28 mouse cellular contexts compared by ENCODE assay signal in the genomic region with DNA sequence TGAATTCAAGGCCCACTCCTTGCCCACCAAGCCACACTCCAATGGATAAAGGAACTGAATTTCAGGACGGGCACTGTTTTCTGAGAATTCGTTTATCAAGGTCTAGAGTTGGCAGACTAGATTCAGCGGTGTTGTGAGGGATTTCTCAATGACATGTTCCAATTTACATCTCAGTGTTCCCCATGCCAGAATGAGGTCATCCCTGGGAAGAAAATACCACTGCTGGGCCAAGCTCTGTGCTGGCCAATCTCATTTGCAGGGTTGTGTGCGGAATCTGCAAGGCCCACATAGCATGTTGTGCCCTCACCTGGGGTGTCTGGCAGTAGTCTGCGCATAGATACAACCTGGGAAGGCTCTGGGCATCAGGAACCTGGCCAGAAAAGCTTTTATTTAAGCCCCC. TPM values are rescaled to one million over a fixed set of nuclear protein-coding genes. Genes with fewer than 3 reads are reported as not detected.
DNase-seq lines count a peak whose midpoint lies in the region; ATAC-seq and TF ChIP-seq lines count a peak whose summit lies in the region.
"Had no signal": no experiment of that assay in that cellular context is flagged by ENCODE, and none has a peak within 500 bp of the region (broad histone marks: within the 10 kb centered on the region; RNA-seq: fewer than 3 reads in every experiment).

No protein-coding gene starts in this region.

- H3K27ac ChIP-seq in forebrain, embryonic 16.5 days (ENCODE audit: low read length) = no peak overlapping the region
- no peak overlapping the region for H3K27ac ChIP-seq in forebrain, embryonic 14.5 days (ENCODE audit: low read depth, low read length)
- H3K27ac ChIP-seq in gastrocnemius, adult 2 months = no peak overlapping the region
- no peak overlapping the region for H3K27ac ChIP-seq in hindbrain, embryonic 16.5 days (ENCODE audit: low read depth, low read length)
- no peak overlapping the region for H3K27ac ChIP-seq in hindbrain, embryonic 12.5 days
- H3K27ac ChIP-seq: embryonic facial prominence, embryonic 12.5 days; forebrain, embryonic 13.5 days; limb, embryonic 15.5 days; liver, embryonic 15.5 days; midbrain, embryonic 15.5 days had no signal

- H3K4me1 ChIP-seq in forebrain, embryonic 16.5 days (replicated peaks; ENCODE audit: control insufficient read depth, insufficient read depth, low read length) = peaks cover 2% of the 10 kb centered on the region; the same call in 1 of the 2 replicates
- H3K4me1 ChIP-seq in forebrain, embryonic 14.5 days (ENCODE audit: control insufficient read depth, insufficient read depth, low read length) = no peaks in the 10 kb centered on the region
- no peaks in the 10 kb centered on the region for H3K4me1 ChIP-seq in hindbrain, embryonic 16.5 days (ENCODE audit: control insufficient read depth, insufficient read depth, low read depth, low read length)
- no peaks in the 10 kb centered on the region for H3K4me1 ChIP-seq in hindbrain, embryonic 12.5 days
- H3K4me1 ChIP-seq: embryonic facial prominence, embryonic 12.5 days; forebrain, embryonic 13.5 days; limb, embryonic 15.5 days; midbrain, embryonic 15.5 days had no signal

- no peak for DNase-seq in forebrain, embryonic 14.5 days (ENCODE audit: low spot score)
- peak; percentile 10 for DNase-seq in adipocyte (ENCODE audit: low spot score)
- DNase-seq in brain, adult 2 months (ENCODE audit: low read depth, low spot score) = peak; percentile 69
- peak; percentile 78 for DNase-seq in cerebellum, adult 9-10 months
- DNase-seq in gastrocnemius, adult 2 months = no peak
- DNase-seq: heart, postnatal 36 days; kidney, adult 11 months; kidney, postnatal 10 days; thymus, postnatal 4 days had no signal

- H3K4me3 ChIP-seq in forebrain, embryonic 16.5 days (replicated peaks; ENCODE audit: low read length) = no peak overlapping the region
- H3K4me3 ChIP-seq in forebrain, embryonic 14.5 days (ENCODE audit: low read depth, low read length) = no peak overlapping the region
- no peak overlapping the region for H3K4me3 ChIP-seq in gastrocnemius, adult 2 months
- H3K4me3 ChIP-seq in hindbrain, embryonic 16.5 days (ENCODE audit: low read length) = no peak overlapping the region
- H3K4me3 ChIP-seq in hindbrain, embryonic 12.5 days = no peak overlapping the region
- H3K4me3 ChIP-seq: embryonic facial prominence, embryonic 12.5 days; erythroblast, embryonic 14.5 days; forebrain, embryonic 13.5 days; limb, embryonic 15.5 days; liver, embryonic 15.5 days; midbrain, embryonic 15.5 days; myocyte had no signal

- H3K9me3 ChIP-seq in forebrain, embryonic 16.5 days (ENCODE audit: control insufficient read depth, low read length) = no peaks in the 10 kb centered on the region
- no peaks in the 10 kb centered on the region for H3K9me3 ChIP-seq in forebrain, embryonic 14.5 days (replicated peaks; ENCODE audit: control insufficient read depth, low read length)
- no peaks in the 10 kb centered on the region for H3K9me3 ChIP-seq in hindbrain, embryonic 16.5 days (ENCODE audit: control insufficient read depth, low read length)
- no peaks in the 10 kb centered on the region for H3K9me3 ChIP-seq in hindbrain, embryonic 12.5 days (replicated peaks)
- H3K9me3 ChIP-seq: embryonic facial prominence, embryonic 12.5 days; forebrain, embryonic 13.5 days; limb, embryonic 15.5 days; liver, embryonic 15.5 days; midbrain, embryonic 15.5 days had no signal

- 57% methylated on average over 5 of the region's 5 CpGs for WGBS in forebrain, embryonic 16.5 days
- WGBS in forebrain, embryonic 14.5 days = 80% methylated on average over 5 of the region's 5 CpGs
- WGBS in hindbrain, embryonic 16.5 days = 92% methylated on average over 5 of the region's 5 CpGs
- WGBS in hindbrain, embryonic 12.5 days = 94% methylated on average over 5 of the region's 5 CpGs

- H3K9ac ChIP-seq in forebrain, embryonic 16.5 days (replicated peaks; ENCODE audit: low read depth, low read length) = no peak overlapping the region
- H3K9ac ChIP-seq in forebrain, embryonic 14.5 days (ENCODE audit: low read length) = no peak overlapping the region
- H3K9ac ChIP-seq in hindbrain, embryonic 16.5 days (ENCODE audit: low read depth, low read length) = no peak overlapping the region
- H3K9ac ChIP-seq in hindbrain, embryonic 12.5 days = no peak overlapping the region
- H3K9ac ChIP-seq: embryonic facial prominence, embryonic 12.5 days; forebrain, embryonic 13.5 days; limb, embryonic 15.5 days; liver, embryonic 15.5 days; midbrain, embryonic 15.5 days had no signal

- no peaks in the 10 kb centered on the region for H3K27me3 ChIP-seq in forebrain, embryonic 16.5 days (replicated peaks; ENCODE audit: control insufficient read depth, insufficient read depth, low read length)
- H3K27me3 ChIP-seq in forebrain, embryonic 14.5 days (replicated peaks; ENCODE audit: control insufficient read depth, insufficient read depth, low read length) = no peaks in the 10 kb centered on the region
- H3K27me3 ChIP-seq in hindbrain, embryonic 16.5 days (replicated peaks; ENCODE audit: control insufficient read depth, insufficient read depth, low read length) = no peaks in the 10 kb centered on the region
- H3K27me3 ChIP-seq in hindbrain, embryonic 12.5 days = no peaks in the 10 kb centered on the region
- H3K27me3 ChIP-seq: embryonic facial prominence, embryonic 12.5 days; forebrain, embryonic 13.5 days; limb, embryonic 15.5 days; liver, embryonic 15.5 days; midbrain, embryonic 15.5 days had no signal

- H3K4me2 ChIP-seq in forebrain, embryonic 16.5 days (ENCODE audit: low read length) = no peak overlapping the region
- H3K4me2 ChIP-seq in forebrain, embryonic 14.5 days (ENCODE audit: low read length) = no peak overlapping the region
- no peak overlapping the region for H3K4me2 ChIP-seq in hindbrain, embryonic 16.5 days (ENCODE audit: low read length)
- no peak overlapping the region for H3K4me2 ChIP-seq in hindbrain, embryonic 12.5 days (replicated peaks)
- H3K4me2 ChIP-seq: embryonic facial prominence, embryonic 12.5 days; forebrain, embryonic 13.5 days; limb, embryonic 15.5 days; liver, embryonic 15.5 days; midbrain, embryonic 15.5 days had no signal

- H3K36me3 ChIP-seq in forebrain, embryonic 16.5 days (ENCODE audit: control insufficient read depth, insufficient read depth) = no peaks in the 10 kb centered on the region
- no peaks in the 10 kb centered on the region for H3K36me3 ChIP-seq in forebrain, embryonic 14.5 days (ENCODE audit: control insufficient read depth, insufficient read depth, low read length)
- no peaks in the 10 kb centered on the region for H3K36me3 ChIP-seq in hindbrain, embryonic 16.5 days (ENCODE audit: control insufficient read depth, insufficient read depth, low read length)
- H3K36me3 ChIP-seq in hindbrain, embryonic 12.5 days = no peaks in the 10 kb centered on the region
- H3K36me3 ChIP-seq: embryonic facial prominence, embryonic 12.5 days; limb, embryonic 15.5 days; liver, embryonic 15.5 days; midbrain, embryonic 15.5 days had no signal

- peak; percentile 54; the same call in 1 of the 2 replicates for ATAC-seq in forebrain, embryonic 16.5 days
- no peak for ATAC-seq in forebrain, embryonic 14.5 days
- ATAC-seq in hindbrain, embryonic 16.5 days = no peak
- ATAC-seq in hindbrain, embryonic 12.5 days (ENCODE audit: low FRiP score) = no peak
- ATAC-seq: forebrain, embryonic 13.5 days; midbrain, embryonic 15.5 days had no signal

- intact Hi-C loops in gastrocnemius, adult 2 months (cut with DNase I) = no loop called here

- TF ChIP-seq CTCF in gastrocnemius, adult 2 months (IDR thresholded peaks at IDR 0.05) = no peak

RNA-seq across cellular contexts. Expression of gene 4930503B20Rik, which starts 8.2 kb away (rescaled TPM):
- not detected in 2 replicates for polyA plus RNA-seq in forebrain, embryonic 16.5 days (2015; fragmentation: Nextera tagmentation; extraction: Ambion mirVana)
- not detected in 2 replicates for polyA plus RNA-seq in forebrain, embryonic 14.5 days (2014; fragmentation: Nextera tagmentation; extraction: Ambion mirVana)
- not detected for total RNA-seq in gastrocnemius, adult 2 months (2021)
- polyA plus RNA-seq in hindbrain, embryonic 16.5 days (2015; fragmentation: Nextera tagmentation; extraction: Ambion mirVana) = not detected in 2 replicates
- not detected in 2 replicates for polyA plus RNA-seq in hindbrain, embryonic 12.5 days (2016; fragmentation: Nextera tagmentation; extraction: Ambion mirVana)
- total RNA-seq: heart, postnatal 36 days; layer of hippocampus, adult 18-20 months; layer of hippocampus, postnatal 25 days; megakaryocyte-erythroid progenitor cell, adult 5-6 weeks had no signal
- polyA plus RNA-seq: C2C12; embryonic facial prominence, embryonic 12.5 days; erythroblast, embryonic 14.5 days; forebrain, embryonic 13.5 days; heart, embryonic 14.5 days; limb, embryonic 15.5 days; liver, embryonic 15.5 days; midbrain, embryonic 15.5 days; myocyte; neural tube, embryonic 14.5 days; spleen, adult 2 months; stomach, embryonic 14.5 days had no signal

RNA-seq across cellular contexts. Expression of gene Samd13, which starts 26.1 kb away (rescaled TPM):
- 0.63 and 0.83 TPM in 2 replicates for polyA plus RNA-seq in forebrain, embryonic 16.5 days (2015; fragmentation: Nextera tagmentation; extraction: Ambion mirVana)
- polyA plus RNA-seq in forebrain, embryonic 14.5 days (2014; fragmentation: Nextera tagmentation; extraction: Ambion mirVana) = 0.22 and 0.30 TPM in 2 replicates
- total RNA-seq in gastrocnemius, adult 2 months (2021) = 1 to 10 TPM in 1 of 2 experiments, under 1 TPM in 1; 0.59 to 2.2 TPM
- 0.12 and 0.20 TPM in 2 replicates for polyA plus RNA-seq in hindbrain, embryonic 16.5 days (2015; fragmentation: Nextera tagmentation; extraction: Ambion mirVana)
- polyA plus RNA-seq in hindbrain, embryonic 12.5 days (2016; fragmentation: Nextera tagmentation; extraction: Ambion mirVana) = 0.79 and 1.2 TPM in 2 replicates
- total RNA-seq: layer of hippocampus, adult 18-20 months; layer of hippocampus, postnatal 25 days had no signal
- polyA plus RNA-seq: erythroblast, embryonic 14.5 days; myocyte had no signal

RNA-seq across cellular contexts. Expression of gene Dnase2b, which starts 43.9 kb away (rescaled TPM):
- polyA plus RNA-seq in forebrain, embryonic 16.5 days (2015; fragmentation: Nextera tagmentation; extraction: Ambion mirVana) = not detected in 2 replicates
- polyA plus RNA-seq in forebrain, embryonic 14.5 days (2014; fragmentation: Nextera tagmentation; extraction: Ambion mirVana) = not detected in 2 replicates
- total RNA-seq in gastrocnemius, adult 2 months (2021) = under 1 TPM in 1 of 2 experiments, not detected in 1; 0.14 TPM
- polyA plus RNA-seq in hindbrain, embryonic 16.5 days (2015; fragmentation: Nextera tagmentation; extraction: Ambion mirVana) = not detected in 2 replicates
- not detected in 2 replicates for polyA plus RNA-seq in hindbrain, embryonic 12.5 days (2016; fragmentation: Nextera tagmentation; extraction: Ambion mirVana)
- total RNA-seq: heart, postnatal 36 days; layer of hippocampus, adult 18-20 months; layer of hippocampus, postnatal 25 days; left cerebral cortex, postnatal 25 days; megakaryocyte-erythroid progenitor cell, adult 5-6 weeks had no signal
- polyA plus RNA-seq: C2C12; embryonic facial prominence, embryonic 12.5 days; erythroblast, embryonic 14.5 days; forebrain, embryonic 13.5 days; heart, embryonic 14.5 days; midbrain, embryonic 15.5 days; myocyte; neural tube, embryonic 14.5 days; spleen, adult 2 months; stomach, embryonic 14.5 days had no signal

Comparison
In these comparisons a context has a peak if more than half of its experiments do, and no peak if none do; other contexts are left out.
1. DNase-seq: peak in adipocyte (single experiment), brain, adult 2 months (single experiment) and cerebellum, adult 9-10 months (single experiment); none in forebrain, embryonic 14.5 days (single experiment) and gastrocnemius, adult 2 months (single experiment).